Mouse (Mus musculus): ENCODE data around the gene Pde7b. TPM values are rescaled to one million over a fixed set of nuclear protein-coding genes. Genes with fewer than 3 reads are reported as not detected.

Gene Pde7b
- polyA plus RNA-seq, 1 experiment from 2014 or later: 0.29 TPM

- no peaks in the 10 kb centered on the region for H3K27me3 ChIP-seq
- no peak overlapping the region for H3K4me2 ChIP-seq
- DNase-seq: no peak
- no peaks in the 10 kb centered on the region for H3K36me3 ChIP-seq
- H3K9me3 ChIP-seq (replicated peaks): no peaks in the 10 kb centered on the region
- 56% methylated on average over 3 of the region's 3 CpGs for WGBS (ENCODE audit: insufficient replicate concordance)
- no peaks in the 10 kb centered on the region for H3K4me1 ChIP-seq (replicated peaks)
- no peak for ATAC-seq (ENCODE audit: low read depth)
- H3K27ac ChIP-seq: no peak overlapping the region
- H3K9ac ChIP-seq: no peak overlapping the region
- H3K4me3 ChIP-seq (replicated peaks): no peak overlapping the region
Observed at GRCm38 (mm10) chr10:20380798-20381197, 344.1 kb downstream of the Pde7b start.

DNA sequence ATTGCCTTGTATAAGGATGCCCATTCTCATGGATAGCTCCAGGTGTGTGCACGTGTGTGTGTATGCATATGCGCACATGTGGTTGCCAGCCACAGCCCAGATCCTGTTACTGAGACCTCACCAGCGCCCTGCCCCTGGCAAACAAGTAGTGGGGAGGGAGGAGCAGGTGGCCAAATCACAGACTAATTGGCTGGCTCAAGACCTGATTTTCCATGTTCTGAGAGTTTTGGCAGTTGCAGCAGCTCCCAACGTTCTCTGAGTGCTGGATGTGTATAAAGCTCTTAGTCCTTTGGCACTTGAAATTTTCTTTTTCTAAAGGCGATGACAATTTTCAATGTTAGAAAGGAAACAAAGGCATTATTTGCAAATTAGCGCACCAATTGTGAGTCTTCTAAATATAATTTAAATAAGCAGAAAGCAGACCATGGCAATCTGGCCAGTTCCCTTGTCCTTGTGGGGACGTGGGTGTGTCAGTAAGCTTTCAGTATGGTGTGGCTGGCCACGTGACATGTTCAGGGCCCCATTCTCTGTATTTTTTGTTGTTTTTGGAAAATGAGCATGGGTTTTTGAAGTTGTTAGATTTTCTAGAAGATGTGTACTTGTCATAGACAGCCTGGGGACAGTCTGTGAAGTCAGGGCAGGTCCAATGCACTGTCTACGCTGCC lies 345.7 kb downstream of the Pde7b start:
- Histone ChIP-seq H3K27ac (no peak overlapping the region), H3K9ac (no peak overlapping the region), H3K4me2 (no peak overlapping the region), H3K27me3 (no peaks in the 10 kb centered on the region), H3K4me1 (replicated peaks) (no peaks in the 10 kb centered on the region), H3K4me3 (replicated peaks) (no peak overlapping the region), H3K36me3 (no peaks in the 10 kb centered on the region), H3K9me3 (replicated peaks) (no peaks in the 10 kb centered on the region)
- WGBS (ENCODE audit: insufficient replicate concordance): 66% methylated on average over 9 of the region's 9 CpGs
- ATAC-seq (ENCODE audit: low read depth): no peak
- DNase-seq: no peak

DNA sequence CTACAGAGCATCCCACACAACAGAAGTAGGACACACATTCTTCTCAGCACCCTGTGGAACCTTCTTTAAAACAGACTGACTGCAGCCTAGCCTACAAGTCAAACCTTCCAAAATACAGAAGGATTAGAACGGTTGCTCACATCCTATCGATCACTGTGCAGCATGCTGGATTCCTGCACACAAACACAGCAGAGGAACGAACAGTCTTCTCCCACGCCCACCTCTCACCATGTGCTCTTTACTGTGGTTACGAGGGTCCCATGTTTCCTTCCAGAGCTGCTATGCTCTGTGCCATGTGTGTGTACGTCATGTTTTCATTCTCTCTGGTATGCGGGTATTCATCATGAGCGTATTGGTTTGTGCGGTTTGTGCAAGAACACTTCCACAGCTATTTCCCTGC lies 347.3 kb downstream of the Pde7b start:
- no peaks in the 10 kb centered on the region for H3K9me3 ChIP-seq (replicated peaks)
- H3K4me1 ChIP-seq (replicated peaks): no peaks in the 10 kb centered on the region
- no peaks in the 10 kb centered on the region for H3K36me3 ChIP-seq
- no peak overlapping the region for H3K4me2 ChIP-seq
- WGBS (ENCODE audit: insufficient replicate concordance): 70% methylated on average over 9 of the region's 9 CpGs
- no peak overlapping the region for H3K27ac ChIP-seq
- DNase-seq: no peak
- no peak overlapping the region for H3K9ac ChIP-seq
- no peaks in the 10 kb centered on the region for H3K27me3 ChIP-seq
- no peak for ATAC-seq (ENCODE audit: low read depth)
- H3K4me3 ChIP-seq (replicated peaks): no peak overlapping the region

DNA sequence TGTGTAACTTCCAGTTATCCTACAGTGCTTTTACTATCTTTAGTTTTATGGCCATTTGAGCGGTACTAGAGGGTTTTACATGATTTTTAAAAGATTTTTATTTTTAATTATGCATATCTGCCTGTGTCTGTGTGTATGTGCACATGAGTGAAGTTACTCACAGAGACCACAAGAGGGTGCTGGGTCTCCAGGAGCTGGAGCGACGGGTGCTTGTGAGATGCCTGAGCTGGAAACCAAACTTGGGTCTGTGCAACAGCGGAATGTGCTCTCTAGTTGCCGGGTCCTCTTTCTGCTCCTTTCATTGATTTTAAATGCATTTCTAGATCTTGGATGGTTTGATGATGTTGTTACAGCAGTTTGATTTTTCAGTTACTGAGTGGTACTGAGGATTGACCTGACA lies 352.8 kb downstream of the Pde7b start:
- Histone ChIP-seq H3K27ac (no peak overlapping the region), H3K4me3 (replicated peaks) (no peak overlapping the region), H3K4me1 (replicated peaks) (no peaks in the 10 kb centered on the region), H3K9ac (no peak overlapping the region), H3K36me3 (no peaks in the 10 kb centered on the region), H3K27me3 (no peaks in the 10 kb centered on the region), H3K4me2 (no peak overlapping the region), H3K9me3 (replicated peaks) (no peaks in the 10 kb centered on the region)
- DNase-seq: no peak
- 80% methylated on average over 5 of the region's 5 CpGs for WGBS (ENCODE audit: insufficient replicate concordance)
- no peak for ATAC-seq (ENCODE audit: low read depth)

DNA sequence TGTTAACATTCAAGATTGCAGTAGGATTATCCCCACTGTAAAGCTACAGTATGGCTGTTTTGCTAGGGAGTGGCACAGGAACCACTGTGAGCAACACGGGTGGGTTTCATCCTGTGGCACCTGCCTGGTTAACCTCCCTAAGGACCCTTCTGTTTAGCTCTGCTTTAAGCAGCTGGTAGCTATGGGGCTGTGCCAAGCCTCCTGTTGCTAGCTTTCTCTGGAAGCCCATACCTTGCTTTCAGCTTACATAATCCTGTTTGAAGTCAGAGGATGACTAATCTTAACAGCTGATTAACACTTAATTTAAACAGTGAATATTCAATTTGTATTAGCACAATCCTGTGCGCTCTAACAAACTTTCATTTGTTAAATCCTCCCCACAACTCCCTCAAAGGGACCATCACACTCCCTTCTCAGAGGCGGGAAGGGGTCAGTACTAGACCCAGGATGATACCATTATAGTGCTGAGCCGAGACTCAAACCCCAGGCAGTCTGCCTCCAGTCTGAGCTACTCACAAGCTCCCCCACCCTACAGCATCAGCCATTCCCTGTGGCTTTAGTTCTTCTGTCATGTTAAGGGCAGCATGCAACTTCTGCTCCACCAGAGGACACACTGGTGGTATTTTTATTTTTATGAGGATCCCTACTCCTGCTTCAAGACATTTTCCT lies 362.3 kb downstream of the Pde7b start:
- Histone ChIP-seq H3K4me1 (replicated peaks) (no peaks in the 10 kb centered on the region), H3K36me3 (peaks cover 39% of the 10 kb centered on the region), H3K27ac (no peak overlapping the region), H3K27me3 (no peaks in the 10 kb centered on the region), H3K9ac (no peak overlapping the region), H3K9me3 (replicated peaks) (no peaks in the 10 kb centered on the region), H3K4me2 (no peak overlapping the region), H3K4me3 (replicated peaks) (no peak overlapping the region)
- DNase-seq (no peak), ATAC-seq (ENCODE audit: low read depth) (no peak)
- 82% methylated on average over 4 of the region's 4 CpGs for WGBS (ENCODE audit: insufficient replicate concordance)

DNA sequence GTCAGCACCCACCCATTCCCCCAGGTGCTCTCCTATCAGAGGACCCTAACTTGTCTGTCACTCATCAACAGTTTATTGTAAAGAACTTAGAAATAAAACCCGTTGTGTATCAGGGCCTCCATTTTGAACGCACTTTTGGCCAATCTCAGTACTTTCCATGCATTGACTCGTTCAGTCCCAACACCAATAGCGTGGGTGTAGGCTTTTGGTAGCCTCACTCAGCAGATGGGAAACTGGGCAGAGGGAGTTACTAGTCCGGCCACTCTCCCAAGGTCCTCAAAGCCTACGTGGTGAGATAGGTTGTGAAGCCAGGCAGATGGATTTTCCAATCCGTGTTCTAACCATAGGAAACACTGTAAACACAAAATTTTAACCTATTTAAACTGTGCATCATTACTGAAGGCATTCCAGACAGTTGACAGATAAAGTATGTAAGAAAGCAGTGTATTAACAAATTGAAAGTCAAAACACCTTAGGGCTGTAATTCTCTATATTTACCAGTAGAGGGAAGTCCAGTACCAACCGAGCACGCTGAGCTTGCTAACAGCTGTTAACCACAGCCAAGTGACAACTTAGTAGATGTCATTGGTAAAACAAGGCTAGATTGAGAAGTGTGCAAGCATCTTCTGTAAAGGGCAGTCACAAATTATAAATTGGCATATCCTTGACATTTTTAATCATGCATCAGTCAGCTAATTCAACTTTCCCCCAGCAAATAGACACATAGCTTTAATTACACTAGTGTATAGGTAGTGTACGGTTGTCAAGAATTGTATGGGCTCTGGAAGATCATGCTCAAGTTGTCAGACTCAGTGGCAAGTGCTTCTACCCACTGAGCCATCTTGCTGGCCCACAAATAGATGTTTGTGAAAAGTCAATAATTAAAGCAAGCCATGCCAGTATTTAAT lies 363.1 kb downstream of the Pde7b start:
- no peak for ATAC-seq (ENCODE audit: low read depth)
- H3K4me1 ChIP-seq (replicated peaks): no peaks in the 10 kb centered on the region
- peaks cover 47% of the 10 kb centered on the region for H3K36me3 ChIP-seq
- H3K4me3 ChIP-seq (replicated peaks): no peak overlapping the region
- no peak overlapping the region for H3K4me2 ChIP-seq
- H3K27ac ChIP-seq: no peak overlapping the region
- H3K9me3 ChIP-seq (replicated peaks): no peaks in the 10 kb centered on the region
- 59% methylated on average over 10 of the region's 10 CpGs for WGBS (ENCODE audit: insufficient replicate concordance)
- no peak overlapping the region for H3K9ac ChIP-seq
- no peak for DNase-seq
- H3K27me3 ChIP-seq: no peaks in the 10 kb centered on the region

DNA sequence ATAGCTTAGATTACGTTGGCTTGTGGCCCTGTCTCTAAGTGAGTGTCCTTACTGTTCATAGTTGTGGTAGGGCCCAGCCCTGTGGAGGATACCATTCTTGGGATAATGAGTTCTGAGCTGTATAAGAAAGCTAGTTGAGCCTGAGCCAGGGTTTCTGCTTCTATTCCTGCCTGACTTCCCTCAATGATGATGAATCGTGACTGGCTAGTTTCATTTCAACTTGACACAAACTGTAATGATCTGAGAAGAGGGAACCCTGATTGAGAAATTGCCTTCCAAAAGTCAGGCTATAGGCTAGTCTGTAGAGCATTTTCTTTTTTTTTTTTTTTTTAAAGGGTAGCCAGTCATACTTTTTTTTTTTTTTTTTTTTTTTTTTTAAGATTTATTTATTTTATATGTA lies 376.0 kb downstream of the Pde7b start:
- Histone ChIP-seq H3K9ac (peak overlapping the region; percentile 87), H3K27me3 (no peaks in the 10 kb centered on the region), H3K9me3 (replicated peaks) (no peaks in the 10 kb centered on the region), H3K4me1 (replicated peaks) (peaks cover 22% of the 10 kb centered on the region), H3K36me3 (peaks cover 49% of the 10 kb centered on the region), H3K4me2 (peak overlapping the region; percentile 75), H3K4me3 (replicated peaks) (peak overlapping the region; percentile 83), H3K27ac (peak overlapping the region; percentile 53; the same call in 1 of the 2 replicates)
- ATAC-seq (ENCODE audit: low read depth) (no peak), DNase-seq (no peak)
- 51% methylated on average over 2 of the region's 2 CpGs for WGBS (ENCODE audit: insufficient replicate concordance)

Other genes starting within 250 kb of the Pde7b start
- gene Ahi1, start 227.5 kb upstream of the Pde7b start, polyA plus RNA-seq (2015; fragmentation: Nextera tagmentation; extraction: Ambion mirVana): 4.3 and 4.4 TPM in 2 replicates